Mouse (Mus musculus) testis, adult 2 months (tissue): ENCODE measurements around the gene Clec1a. TPM values are rescaled to one million over a fixed set of nuclear protein-coding genes. Genes with fewer than 3 reads are reported as not detected.

Source experiments
- H3K27ac ChIP-seq: fragments of 200-500 bp; 2 replicates; pipeline ENCODE4 v1.5.1; 2012; ENCODE audit warnings: low read depth, low read length; ENCODE audit not compliant: control insufficient read depth, insufficient read depth
- H3K27me3 ChIP-seq: fragments of 200-500 bp; 2 replicates; pipeline ENCODE4 v1.6.1; 2012; ENCODE audit warnings: mild to moderate bottlenecking, low read length, moderate library complexity; ENCODE audit not compliant: control insufficient read depth, insufficient read depth
- H3K36me3 ChIP-seq: fragments of 200-500 bp; 2 replicates; pipeline ENCODE4 v1.6.1; 2012; ENCODE audit warnings: mild to moderate bottlenecking, low read length; ENCODE audit not compliant: control insufficient read depth, insufficient read depth
- H3K4me1 ChIP-seq: fragments of 200-500 bp; 2 replicates; pipeline ENCODE4 v1.6.1; 2012; ENCODE audit warnings: low read length; ENCODE audit not compliant: control insufficient read depth, insufficient read depth
- H3K4me3 ChIP-seq: fragments of 200-500 bp; 2 replicates; pipeline ENCODE4 v1.5.1; 2012; ENCODE audit warnings: low read depth, mild to moderate bottlenecking, low read length, moderate library complexity, mixed read lengths; ENCODE audit not compliant: control insufficient read depth
- CTCF ChIP-seq: fragments of 200-500 bp; IDR thresholded peaks from 2 replicates; pipeline ENCODE4 v1.5.1; 2012; ENCODE audit warnings: low read depth, mild to moderate bottlenecking, inconsistent platforms, low read length, moderate library complexity; ENCODE audit not compliant: control insufficient read depth, insufficient read depth, insufficient replicate concordance
- POLR2A ChIP-seq: fragments of 200-500 bp; IDR thresholded peaks from 2 replicates; pipeline ENCODE4 v1.6.1; 2012; ENCODE audit warnings: low read depth, mild to moderate bottlenecking, inconsistent platforms, low read length, moderate library complexity; ENCODE audit not compliant: control insufficient read depth
- polyA plus RNA-seq: library from polyadenylated mRNA; depleted of rRNA; stranded (reverse); fragments of >200 nt; gene quantifications from 2 replicates; pipeline ENCODE4 v1.2.3, GENCODE M21; 2012

The Clec1a gene
- polyA plus RNA-seq, 1 experiment = 0.02 TPM

GRCm38 (mm10) chr6:129403391-129403790, 48.4 kb downstream of the Clec1a start:
- H3K27ac ChIP-seq = no peak overlapping the region
- H3K27me3 ChIP-seq = no peaks in the 10 kb centered on the region
- no peaks in the 10 kb centered on the region for H3K36me3 ChIP-seq
- no peaks in the 10 kb centered on the region; the same call in 1 of the 2 replicates for H3K4me1 ChIP-seq
- H3K4me3 ChIP-seq = no peak overlapping the region
- TF ChIP-seq CTCF (no peak), POLR2A (no peak)

DNA sequence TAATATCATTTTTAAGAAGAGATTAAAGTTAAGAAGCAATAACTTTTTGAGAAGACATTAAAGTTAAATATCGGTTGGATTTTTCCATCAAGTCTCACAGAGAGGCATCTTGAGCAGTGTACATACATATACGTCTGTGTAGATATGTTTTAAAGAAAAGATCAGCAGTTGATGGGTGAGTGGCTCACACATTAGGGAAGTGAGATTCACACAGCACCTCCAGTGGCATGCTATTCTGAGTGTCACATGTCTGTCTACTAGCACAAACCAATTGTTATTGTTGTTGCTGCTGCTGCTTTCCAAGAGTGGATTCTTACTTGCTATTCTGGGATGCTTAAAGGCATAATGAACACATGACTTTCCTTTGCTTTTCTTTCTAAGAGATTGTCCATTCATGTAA, 49.4 kb downstream of the Clec1a start:
- no peak for TF ChIP-seq CTCF
- no peak for TF ChIP-seq POLR2A
- Histone ChIP-seq H3K27ac (no peak overlapping the region), H3K27me3 (no peaks in the 10 kb centered on the region), H3K4me1 (no peaks in the 10 kb centered on the region; the same call in 1 of the 2 replicates), H3K4me3 (no peak overlapping the region), H3K36me3 (no peaks in the 10 kb centered on the region)

DNA sequence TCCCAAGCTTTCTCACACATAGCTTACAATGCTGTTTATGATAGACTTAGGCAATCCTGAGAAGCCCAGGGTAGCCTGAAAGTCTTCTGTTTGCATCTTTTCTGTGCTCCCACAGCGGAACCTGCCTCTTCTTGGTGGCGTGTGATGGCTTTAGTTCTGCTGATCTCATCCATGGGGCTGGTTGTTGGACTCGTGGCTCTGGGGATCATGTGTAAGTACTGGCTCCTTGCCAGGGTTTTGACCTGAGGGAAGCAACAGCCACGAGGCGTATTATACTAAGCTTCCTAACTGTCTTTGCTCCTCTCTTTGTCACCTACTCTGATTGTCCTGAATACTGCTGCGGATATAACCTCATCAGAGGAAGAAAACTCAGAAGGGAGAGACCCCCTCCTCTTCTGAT, 51.9 kb downstream of the Clec1a start:
- Histone ChIP-seq H3K27me3 (no peaks in the 10 kb centered on the region), H3K4me3 (no peak overlapping the region), H3K36me3 (no peaks in the 10 kb centered on the region), H3K27ac (no peak overlapping the region), H3K4me1 (no peaks in the 10 kb centered on the region; the same call in 1 of the 2 replicates)
- no peak for TF ChIP-seq POLR2A
- no peak for TF ChIP-seq CTCF

- H3K36me3 ChIP-seq = no peaks in the 10 kb centered on the region
- H3K27me3 ChIP-seq = no peaks in the 10 kb centered on the region
- no peak within 1 kb of the TSS for H3K4me3 ChIP-seq
- H3K27ac ChIP-seq = no peak within 1 kb of the TSS
- no peaks in the 10 kb centered on the region; the same call in 1 of the 2 replicates for H3K4me1 ChIP-seq
- no peak for TF ChIP-seq CTCF
- TF ChIP-seq POLR2A = no peak
Measured at GRCm38 (mm10) chr6:129396997-129397396, 54.8 kb downstream of the Clec1a start, which contains the start of gene Clec1b. Gene Clec1b, plus strand, starts transcription at chr6:129397297.

DNA sequence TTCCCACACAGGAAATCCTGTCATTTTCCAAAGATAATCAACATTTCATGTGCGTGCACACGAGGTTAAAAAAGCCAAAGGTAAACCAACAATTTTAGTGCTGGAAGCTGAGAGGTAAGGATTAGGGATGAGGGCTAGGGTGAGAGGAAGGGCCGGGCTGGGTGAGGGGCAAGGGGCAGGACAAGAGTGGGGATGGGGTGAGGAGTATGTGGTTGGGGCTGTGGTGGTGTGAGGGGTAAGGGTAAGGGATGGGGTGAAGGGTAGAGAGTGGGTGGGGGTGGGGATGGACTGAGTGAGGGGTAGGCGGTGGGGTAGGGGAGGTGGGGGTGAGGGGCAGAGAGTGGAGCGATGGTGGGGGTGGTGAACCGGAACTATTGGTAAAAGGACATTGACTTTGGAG, 58.1 kb downstream of the Clec1a start:
- Histone ChIP-seq H3K4me1 (no peaks in the 10 kb centered on the region), H3K36me3 (no peaks in the 10 kb centered on the region), H3K27ac (no peak overlapping the region), H3K4me3 (no peak overlapping the region), H3K27me3 (no peaks in the 10 kb centered on the region)
- TF ChIP-seq CTCF = no peak
- TF ChIP-seq POLR2A = no peak

DNA sequence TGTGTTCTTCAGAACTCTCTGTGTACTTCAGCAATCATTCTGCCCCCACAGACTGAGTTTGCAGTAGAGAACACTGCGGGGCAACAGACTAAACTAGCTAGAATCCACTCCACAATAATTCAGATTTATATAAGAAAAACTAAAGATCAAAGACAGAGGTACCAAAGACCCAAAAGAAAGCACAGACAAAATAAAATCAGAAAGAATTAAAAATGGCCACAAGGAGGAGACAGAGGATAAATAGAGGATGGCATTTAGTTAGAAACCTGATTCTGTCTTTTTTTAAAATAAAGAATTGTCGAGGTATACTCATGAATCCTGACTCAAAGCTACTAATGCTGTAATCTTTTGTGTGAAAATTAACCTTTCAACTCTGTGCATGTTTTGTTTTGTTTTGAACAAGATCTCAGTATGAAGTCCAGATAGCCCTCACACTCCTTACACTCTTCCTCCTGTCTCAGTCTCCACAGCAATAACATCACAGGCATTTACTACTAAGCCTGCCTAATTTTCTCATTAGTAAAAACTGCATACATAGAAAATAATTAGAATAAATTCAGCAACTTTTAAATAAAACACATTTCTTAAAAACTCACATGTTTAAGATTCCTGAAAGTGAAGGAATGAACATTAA, 58.6 kb downstream of the Clec1a start:
- TF ChIP-seq CTCF (no peak), POLR2A (no peak)
- Histone ChIP-seq H3K4me1 (no peaks in the 10 kb centered on the region), H3K27ac (no peak overlapping the region), H3K4me3 (no peak overlapping the region), H3K27me3 (no peaks in the 10 kb centered on the region), H3K36me3 (no peaks in the 10 kb centered on the region)

DNA sequence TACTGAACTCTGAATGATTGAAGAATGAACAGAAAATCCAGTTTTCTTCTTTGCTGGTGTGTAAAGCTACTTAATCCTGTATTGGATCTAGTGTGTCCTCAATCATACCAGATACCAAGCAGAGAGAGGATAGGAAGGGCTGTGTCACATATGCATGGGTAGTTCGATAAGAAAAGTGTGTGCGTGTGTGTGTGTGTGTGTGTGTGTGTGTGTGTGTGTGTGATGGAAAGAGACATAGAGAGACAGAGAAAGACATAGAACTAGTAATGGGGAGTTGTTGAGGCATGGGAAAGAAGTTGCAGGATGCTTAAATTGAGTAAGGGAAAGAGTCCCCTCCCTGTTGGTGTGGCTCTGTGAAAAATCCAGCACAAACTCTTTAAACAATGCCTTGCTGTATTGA, 66.0 kb downstream of the Clec1a start, which contains the start of gene Clec12b:
Clec12b (minus strand) TSS at position 101 of the 400 bp plus-strand sequence.
- Histone ChIP-seq H3K4me3 (no peak within 1 kb of the TSS; the same call in 1 of the 2 replicates), H3K36me3 (no peaks in the 10 kb centered on the region), H3K27me3 (no peaks in the 10 kb centered on the region), H3K4me1 (no peaks in the 10 kb centered on the region), H3K27ac (peak within 1 kb of the TSS; percentile 52)
- no peak for TF ChIP-seq CTCF

DNA sequence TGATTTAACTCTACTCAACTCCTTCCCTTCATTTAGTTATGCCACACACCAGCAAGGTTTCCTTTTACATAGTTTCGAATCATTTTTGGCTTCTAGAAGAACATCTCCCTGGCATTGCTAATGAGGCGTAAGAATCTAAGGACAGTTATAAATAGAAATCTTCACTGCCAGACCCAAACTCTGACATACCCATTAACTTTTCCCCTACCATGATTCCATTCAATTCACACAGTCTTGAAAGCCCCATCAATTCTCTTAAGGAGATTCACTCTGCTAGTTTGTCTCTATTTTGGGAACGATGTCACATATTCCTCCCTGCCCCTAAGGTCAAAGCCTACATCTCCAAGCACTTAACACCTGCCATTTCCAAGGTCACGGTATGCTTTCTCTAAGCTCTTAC, 66.8 kb downstream of the Clec1a start:
- Histone ChIP-seq H3K36me3 (no peaks in the 10 kb centered on the region), H3K27ac (no peak overlapping the region; the same call in 1 of the 2 replicates), H3K4me3 (no peak overlapping the region; the same call in 1 of the 2 replicates), H3K27me3 (no peaks in the 10 kb centered on the region), H3K4me1 (no peaks in the 10 kb centered on the region)
- TF ChIP-seq CTCF = no peak
- no peak for TF ChIP-seq POLR2A
